In the genomic region with DNA sequence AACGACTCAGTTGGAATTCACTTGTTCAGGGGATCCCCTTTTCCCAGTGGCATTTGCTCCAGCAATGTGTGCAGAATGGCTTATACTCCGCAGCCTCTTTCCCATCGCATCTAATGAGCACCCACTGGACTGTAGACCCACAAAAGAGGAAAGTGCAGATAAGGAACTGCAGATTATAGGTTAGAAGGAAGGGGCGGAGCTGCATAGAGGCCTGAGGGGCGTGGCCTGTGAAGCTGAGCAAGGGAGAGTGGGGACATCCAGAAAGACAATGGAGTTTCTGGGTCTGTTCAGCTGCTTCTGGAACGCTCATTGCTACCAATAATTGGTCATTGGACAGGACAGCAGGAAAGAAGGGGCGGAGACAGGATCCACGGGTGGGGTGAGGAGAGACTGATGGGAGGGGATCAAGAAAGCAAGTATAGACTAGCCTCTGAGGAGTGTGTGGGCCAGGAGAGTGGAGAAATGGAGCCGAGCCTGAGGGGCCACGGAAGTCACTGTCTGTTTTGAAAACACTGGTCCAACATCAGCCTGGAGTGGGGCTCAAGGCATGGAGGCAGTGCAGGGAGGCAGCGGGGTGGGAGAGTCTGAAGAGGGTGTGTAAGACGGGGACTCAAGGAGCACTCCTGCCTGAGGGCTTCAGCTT, we compare ENCODE assay signal across 8 mouse cellular contexts. TPM values are rescaled to one million over a fixed set of nuclear protein-coding genes. Genes with fewer than 3 reads are reported as not detected.
A peak's percentile ranks its signal among the peaks of the same experiment; 100 is the strongest.
DNase-seq lines count a peak whose midpoint lies in the region; ATAC-seq and TF ChIP-seq lines count a peak whose summit lies in the region.

No protein-coding gene starts in this region.

- TF ChIP-seq CTCF in lung, adult 2 months (IDR thresholded peaks at IDR 0.05; ENCODE audit: insufficient read depth, low read length) = no peak

- H3K9me3 ChIP-seq in hindbrain, embryonic 10.5 days = no peaks in the 10 kb centered on the region
- no peaks in the 10 kb centered on the region for H3K9me3 ChIP-seq in hindbrain, embryonic 14.5 days (ENCODE audit: control insufficient read depth, low read length)
- no peaks in the 10 kb centered on the region for H3K9me3 ChIP-seq in embryonic facial prominence, embryonic 11.5 days (replicated peaks; ENCODE audit: control insufficient read depth, low read length)
- no peaks in the 10 kb centered on the region for H3K9me3 ChIP-seq in stomach, embryonic 14.5 days (ENCODE audit: control insufficient read depth, low read depth, low read length)
- H3K9me3 ChIP-seq in kidney, embryonic 16.5 days (ENCODE audit: low read length) = no peaks in the 10 kb centered on the region

- no peaks in the 10 kb centered on the region for H3K36me3 ChIP-seq in hindbrain, embryonic 10.5 days
- H3K36me3 ChIP-seq in hindbrain, embryonic 14.5 days (replicated peaks; ENCODE audit: control insufficient read depth, insufficient read depth) = no peaks in the 10 kb centered on the region
- H3K36me3 ChIP-seq in embryonic facial prominence, embryonic 11.5 days (replicated peaks; ENCODE audit: control insufficient read depth, insufficient read depth, low read depth, low read length) = no peaks in the 10 kb centered on the region
- no peaks in the 10 kb centered on the region for H3K36me3 ChIP-seq in stomach, embryonic 14.5 days (ENCODE audit: control insufficient read depth, insufficient read depth, low read length)
- H3K36me3 ChIP-seq in kidney, embryonic 16.5 days (ENCODE audit: insufficient read depth, low read length) = no peaks in the 10 kb centered on the region

- no peak for ATAC-seq in hindbrain, embryonic 14.5 days (ENCODE audit: low FRiP score)
- no peak for ATAC-seq in embryonic facial prominence, embryonic 11.5 days (replicated peaks; ENCODE audit: insufficient number of reproducible peaks, low FRiP score, low TSS enrichment, low read depth)
- ATAC-seq in stomach, embryonic 14.5 days (ENCODE audit: insufficient number of reproducible peaks, insufficient read depth, low FRiP score, low read depth) = no peak
- ATAC-seq in kidney, embryonic 16.5 days (ENCODE audit: low FRiP score, low TSS enrichment) = no peak

- no peak overlapping the region for H3K9ac ChIP-seq in hindbrain, embryonic 14.5 days
- no peak overlapping the region for H3K9ac ChIP-seq in embryonic facial prominence, embryonic 11.5 days (replicated peaks; ENCODE audit: low read length)
- H3K9ac ChIP-seq in stomach, embryonic 14.5 days (replicated peaks; ENCODE audit: low read depth, low read length) = no peak overlapping the region
- H3K9ac ChIP-seq in kidney, embryonic 16.5 days (replicated peaks; ENCODE audit: low read length) = no peak overlapping the region

- peaks cover 28% of the 10 kb centered on the region for H3K4me1 ChIP-seq in hindbrain, embryonic 10.5 days (replicated peaks)
- H3K4me1 ChIP-seq in hindbrain, embryonic 14.5 days (replicated peaks; ENCODE audit: control insufficient read depth, insufficient read depth, low read length) = peaks cover 11% of the 10 kb centered on the region
- no peaks in the 10 kb centered on the region for H3K4me1 ChIP-seq in embryonic facial prominence, embryonic 11.5 days (ENCODE audit: control insufficient read depth, insufficient read depth, low read length)
- H3K4me1 ChIP-seq in lung, adult 2 months (ENCODE audit: control insufficient read depth, insufficient read depth, low read length) = peaks cover 3% of the 10 kb centered on the region; the same call in 1 of the 2 replicates
- H3K4me1 ChIP-seq in stomach, embryonic 14.5 days (ENCODE audit: control insufficient read depth, insufficient read depth, low read length) = peaks cover 14% of the 10 kb centered on the region; the same call in 1 of the 2 replicates
- peaks cover 17% of the 10 kb centered on the region for H3K4me1 ChIP-seq in kidney, embryonic 16.5 days (ENCODE audit: insufficient read depth, low read length)

- no peaks in the 10 kb centered on the region for H3K27me3 ChIP-seq in hindbrain, embryonic 10.5 days (ENCODE audit: insufficient read depth, poor library complexity, severe bottlenecking)
- H3K27me3 ChIP-seq in hindbrain, embryonic 14.5 days (ENCODE audit: control insufficient read depth, insufficient read depth, low read length) = no peaks in the 10 kb centered on the region
- no peaks in the 10 kb centered on the region for H3K27me3 ChIP-seq in embryonic facial prominence, embryonic 11.5 days (ENCODE audit: control insufficient read depth, insufficient read depth, low read length)
- no peaks in the 10 kb centered on the region for H3K27me3 ChIP-seq in stomach, embryonic 14.5 days (ENCODE audit: control insufficient read depth, insufficient read depth, low read length)
- no peaks in the 10 kb centered on the region for H3K27me3 ChIP-seq in kidney, embryonic 16.5 days (ENCODE audit: insufficient read depth, low read length)

- WGBS in hindbrain, embryonic 10.5 days = 69% methylated on average over 12 of the region's 12 CpGs
- WGBS in hindbrain, embryonic 14.5 days = 67% methylated on average over 12 of the region's 12 CpGs
- whole genome bisulfite sequencing in embryonic facial prominence, embryonic 11.5 days = 59% methylated on average over 12 of the region's 12 CpGs
- whole genome bisulfite sequencing in lung, adult 2 months = 49% methylated on average over 12 of the region's 12 CpGs
- 55% methylated on average over 12 of the region's 12 CpGs for WGBS in stomach, embryonic 14.5 days
- WGBS in kidney, embryonic 16.5 days = 66% methylated on average over 12 of the region's 12 CpGs

- no peak for DNase-seq in hindbrain, embryonic 10.5 days (ENCODE audit: low spot score)
- no peak for DNase-seq in hindbrain, embryonic 14.5 days (ENCODE audit: low spot score)
- peak; percentile 22 for DNase-seq in embryonic facial prominence, embryonic 11.5 days (ENCODE audit: low spot score)
- peak; percentile 28 for DNase-seq in lung, adult 2 months
- no peak for DNase-seq in cerebellum, adult 11 months
- no peak for DNase-seq in left cerebral cortex, adult 8-10 months (ENCODE audit: low spot score in 2 of 2)

- no peak overlapping the region for H3K4me3 ChIP-seq in hindbrain, embryonic 10.5 days
- no peak overlapping the region for H3K4me3 ChIP-seq in hindbrain, embryonic 14.5 days (replicated peaks; ENCODE audit: low read length)
- no peak overlapping the region for H3K4me3 ChIP-seq in embryonic facial prominence, embryonic 11.5 days (ENCODE audit: low read depth, low read length)
- H3K4me3 ChIP-seq in lung, adult 2 months (replicated peaks; ENCODE audit: extremely low read depth, low read depth, low read length) = no peak overlapping the region
- no peak overlapping the region for H3K4me3 ChIP-seq in stomach, embryonic 14.5 days (ENCODE audit: low read depth, low read length)
- no peak overlapping the region for H3K4me3 ChIP-seq in kidney, embryonic 16.5 days (ENCODE audit: low read length)

- peak overlapping the region; percentile 46; the same call in 1 of the 2 replicates for H3K27ac ChIP-seq in hindbrain, embryonic 10.5 days
- H3K27ac ChIP-seq in hindbrain, embryonic 14.5 days = no peak overlapping the region
- H3K27ac ChIP-seq in embryonic facial prominence, embryonic 11.5 days (replicated peaks; ENCODE audit: low read depth, low read length) = no peak overlapping the region
- 0 out of 2 replicates have a peak overlapping the region, but pooled peaks have one; percentile 6 for H3K27ac ChIP-seq in stomach, embryonic 14.5 days (ENCODE audit: low read length)
- no peak overlapping the region for H3K27ac ChIP-seq in kidney, embryonic 16.5 days (ENCODE audit: low read length)

- no peak for TF ChIP-seq POLR2A in lung, adult 2 months (IDR thresholded peaks at IDR 0.05; ENCODE audit: borderline replicate concordance, extremely low read depth, low read depth, low read length)

- no peak overlapping the region for H3K4me2 ChIP-seq in hindbrain, embryonic 14.5 days (replicated peaks)
- H3K4me2 ChIP-seq in embryonic facial prominence, embryonic 11.5 days (ENCODE audit: low read depth, low read length) = no peak overlapping the region
- no peak overlapping the region for H3K4me2 ChIP-seq in stomach, embryonic 14.5 days (replicated peaks; ENCODE audit: low read depth, low read length)
- H3K4me2 ChIP-seq in kidney, embryonic 16.5 days (replicated peaks; ENCODE audit: low read depth, low read length) = no peak overlapping the region

RNA-seq across cellular contexts. Expression of a gene that starts 3.8 kb away (rescaled TPM):
- polyA plus RNA-seq in hindbrain, embryonic 10.5 days (2016; fragmentation: Nextera tagmentation; extraction: Ambion mirVana) = 5.0 and 6.6 TPM in 2 replicates
- 6.6 and 6.8 TPM in 2 replicates for polyA plus RNA-seq in hindbrain, embryonic 14.5 days (2014; fragmentation: Nextera tagmentation; extraction: Ambion mirVana)
- 13.6 and 16.9 TPM in 2 replicates for polyA plus RNA-seq in embryonic facial prominence, embryonic 11.5 days (2014; fragmentation: Nextera tagmentation; extraction: Ambion mirVana)
- polyA plus RNA-seq in lung, adult 2 months (2012; rRNA removed) = 6.7 and 12.0 TPM in 2 replicates
- 17.6 and 19.2 TPM in 2 replicates for polyA plus RNA-seq in stomach, embryonic 14.5 days (2014; fragmentation: Nextera tagmentation; extraction: Ambion mirVana)
- 10 to 100 TPM; 13.0 to 15.2 (median 14.2) TPM for total RNA-seq in left cerebral cortex, adult 8-10 months (2022)
- 9.7 and 9.8 TPM in 2 replicates for polyA plus RNA-seq in kidney, embryonic 16.5 days (2015; fragmentation: Nextera tagmentation; extraction: Ambion mirVana)

RNA-seq across cellular contexts. Expression of a gene that starts 56.5 kb away (rescaled TPM):
- 16.2 and 16.6 TPM in 2 replicates for polyA plus RNA-seq in hindbrain, embryonic 10.5 days (2016; fragmentation: Nextera tagmentation; extraction: Ambion mirVana)
- polyA plus RNA-seq in hindbrain, embryonic 14.5 days (2014; fragmentation: Nextera tagmentation; extraction: Ambion mirVana) = 7.1 and 10.2 TPM in 2 replicates
- polyA plus RNA-seq in embryonic facial prominence, embryonic 11.5 days (2014; fragmentation: Nextera tagmentation; extraction: Ambion mirVana) = 9.5 and 11.5 TPM in 2 replicates
- 20.6 and 24.5 TPM in 2 replicates for polyA plus RNA-seq in lung, adult 2 months (2012; rRNA removed)
- 10.3 and 10.4 TPM in 2 replicates for polyA plus RNA-seq in stomach, embryonic 14.5 days (2014; fragmentation: Nextera tagmentation; extraction: Ambion mirVana)
- total RNA-seq in left cerebral cortex, adult 8-10 months (2022) = 10 to 100 TPM; 13.6 to 18.7 (median 16.5) TPM
- 14.8 and 16.7 TPM in 2 replicates for polyA plus RNA-seq in kidney, embryonic 16.5 days (2015; fragmentation: Nextera tagmentation; extraction: Ambion mirVana)

Comparison
In these comparisons a context has a peak if more than half of its experiments do, and no peak if none do; other contexts are left out.
1. H3K27ac ChIP-seq: peak in hindbrain, embryonic 10.5 days (single experiment) and stomach, embryonic 14.5 days (single experiment); none in hindbrain, embryonic 14.5 days (single experiment), embryonic facial prominence, embryonic 11.5 days (single experiment) and kidney, embryonic 16.5 days (single experiment).
2. DNase-seq: peak in embryonic facial prominence, embryonic 11.5 days (single experiment) and lung, adult 2 months (single experiment); none in hindbrain, embryonic 10.5 days (single experiment), hindbrain, embryonic 14.5 days (single experiment), cerebellum, adult 11 months (single experiment) and left cerebral cortex, adult 8-10 months (0 of 2).